Mouse (Mus musculus) hindbrain, embryonic 10.5 days (tissue): ENCODE results near the gene Lemd1. TPM values are rescaled to one million over a fixed set of nuclear protein-coding genes. Genes with fewer than 3 reads are reported as not detected.

Source experiments
- DNase-seq: peaks from one replicate; pipeline ENCODE4 v3.0.0-alpha.2; 2017; ENCODE audit warnings: low spot score
- H3K27ac ChIP-seq: fragments of 300-500 bp; sonication (generic); 2 replicates; pipeline ENCODE4 v1.5.1; 2016; ENCODE audit warnings: mild to moderate bottlenecking, moderate library complexity
- H3K27me3 ChIP-seq: fragments of 300-500 bp; sonication (generic); 2 replicates; pipeline ENCODE4 v1.6.1; 2016; ENCODE audit warnings: mild to moderate bottlenecking; ENCODE audit not compliant: poor library complexity, insufficient read depth, severe bottlenecking
- H3K36me3 ChIP-seq: fragments of 300-500 bp; sonication (generic); 2 replicates; pipeline ENCODE4 v1.6.1; 2016; ENCODE audit warnings: mild to moderate bottlenecking, moderate library complexity
- H3K4me1 ChIP-seq: fragments of 300-500 bp; sonication (generic); replicated peaks from 2 replicates; pipeline ENCODE4 v1.6.1; 2016; ENCODE audit warnings: mild to moderate bottlenecking
- H3K4me3 ChIP-seq: fragments of 300-500 bp; sonication (generic); 2 replicates; pipeline ENCODE4 v1.5.1; 2016; ENCODE audit warnings: mild to moderate bottlenecking, moderate library complexity
- H3K9me3 ChIP-seq: fragments of 300-500 bp; sonication (generic); 2 replicates; pipeline ENCODE4 v1.6.1; 2016; ENCODE audit warnings: mild to moderate bottlenecking, moderate library complexity
- WGBS: fragments of 180-500 bp; shearing (Covaris S2); methylation state at CpG from one replicate; pipeline ENCODE4 v1.1.7; 2016; 5-methylcytosine and 5-hydroxymethylcytosine counted together
- polyA plus RNA-seq: library from polyadenylated mRNA; unstranded; fragments of >200 nt; fragmentation: Nextera tagmentation; extraction: Ambion mirVana; gene quantifications from 2 replicates; pipeline ENCODE4 v1.2.1, GENCODE M21; 2016

The Lemd1 gene
- polyA plus RNA-seq, 1 experiment from 2014 or later, result 7.7 TPM

DNA sequence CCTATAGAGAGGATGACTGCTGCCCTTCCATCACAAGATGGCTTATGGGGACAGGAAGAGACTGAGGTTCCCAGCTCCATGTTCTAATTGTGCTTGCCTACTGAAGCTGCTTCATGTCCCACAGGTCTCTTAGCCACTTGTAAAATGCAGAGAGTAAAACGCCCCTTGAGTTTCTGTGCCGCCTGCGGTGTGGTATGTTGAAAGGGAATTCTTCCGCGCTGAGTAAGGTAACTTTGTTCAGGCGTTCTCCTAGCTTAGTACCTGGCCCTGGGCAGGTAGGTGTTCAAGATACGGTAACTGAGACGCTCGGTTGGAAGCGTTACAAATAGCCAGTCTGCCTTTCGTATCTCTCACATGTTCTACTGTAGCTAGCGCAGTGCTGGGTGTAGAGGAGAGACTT lies 20.4 kb downstream of the Lemd1 start:
- no peak for DNase-seq
- Histone ChIP-seq H3K4me3 (0 out of 2 replicates have a peak overlapping the region, but pooled peaks have one; percentile 46), H3K27ac (no peak overlapping the region), H3K4me1 (peaks cover 55% of the 10 kb centered on the region), H3K27me3 (peaks cover 25% of the 10 kb centered on the region; the same call in 1 of the 2 replicates), H3K36me3 (no peaks in the 10 kb centered on the region), H3K9me3 (no peaks in the 10 kb centered on the region)
- 44% methylated on average over 12 of the region's 12 CpGs for WGBS

GRCm38 (mm10) chr1:132212218-132212617 lies 21.0 kb downstream of the Lemd1 start:
- peak; percentile 72 for DNase-seq
- peaks cover 26% of the 10 kb centered on the region; the same call in 1 of the 2 replicates for H3K27me3 ChIP-seq

GRCm38 (mm10) chr1:132213076-132213475 lies 21.8 kb downstream of the Lemd1 start:
- Histone ChIP-seq H3K27ac (peak overlapping the region; percentile 72), H3K9me3 (no peaks in the 10 kb centered on the region), H3K27me3 (peaks cover 26% of the 10 kb centered on the region; the same call in 1 of the 2 replicates), H3K4me1 (peaks cover 45% of the 10 kb centered on the region), H3K36me3 (no peaks in the 10 kb centered on the region), H3K4me3 (no peak overlapping the region)
- DNase-seq, result peak; percentile 47
- WGBS, result 26% methylated on average over 6 of the region's 6 CpGs

More at GRCm38 (mm10) chr1:132212218-132212617, 21.0 kb downstream of the Lemd1 start:
- H3K4me1 ChIP-seq, result peaks cover 54% of the 10 kb centered on the region
- H3K27ac ChIP-seq, result peak overlapping the region; percentile 72; the same call in 1 of the 2 replicates
- WGBS, result 6% methylated on average over 20 of the region's 20 CpGs
- no peaks in the 10 kb centered on the region for H3K36me3 ChIP-seq
- no peaks in the 10 kb centered on the region for H3K9me3 ChIP-seq
- H3K4me3 ChIP-seq, result peak overlapping the region; percentile 46

DNA sequence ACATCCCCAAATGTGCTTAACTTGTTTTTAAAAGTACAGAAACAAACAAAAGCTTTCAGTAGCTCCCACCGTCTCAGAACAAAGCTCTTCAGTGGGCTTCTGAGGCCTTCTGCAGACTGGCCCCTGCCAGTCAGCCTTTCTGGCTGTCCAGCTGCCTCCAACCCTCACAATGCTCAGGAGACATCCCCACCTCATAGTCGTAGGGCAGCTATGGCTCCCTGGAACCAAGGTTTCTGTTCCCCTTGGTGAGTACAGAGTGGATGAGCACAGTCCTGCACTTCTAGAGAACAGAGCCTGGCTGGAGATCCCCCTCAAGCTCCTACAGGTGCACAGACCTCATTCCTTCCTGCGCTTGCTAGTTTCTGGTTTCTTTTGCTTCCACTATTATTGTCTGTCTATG lies 25.0 kb downstream of the Lemd1 start:
- H3K4me1 ChIP-seq, result peaks cover 37% of the 10 kb centered on the region
- WGBS, result 60% methylated on average over 3 of the region's 3 CpGs
- H3K36me3 ChIP-seq, result no peaks in the 10 kb centered on the region
- no peak overlapping the region for H3K27ac ChIP-seq
- no peak for DNase-seq
- peaks cover 23% of the 10 kb centered on the region for H3K27me3 ChIP-seq
- H3K4me3 ChIP-seq, result no peak overlapping the region
- 0 out of 2 replicates have a peak, but pooled peaks cover 3% of the 10 kb centered on the region for H3K9me3 ChIP-seq

DNA sequence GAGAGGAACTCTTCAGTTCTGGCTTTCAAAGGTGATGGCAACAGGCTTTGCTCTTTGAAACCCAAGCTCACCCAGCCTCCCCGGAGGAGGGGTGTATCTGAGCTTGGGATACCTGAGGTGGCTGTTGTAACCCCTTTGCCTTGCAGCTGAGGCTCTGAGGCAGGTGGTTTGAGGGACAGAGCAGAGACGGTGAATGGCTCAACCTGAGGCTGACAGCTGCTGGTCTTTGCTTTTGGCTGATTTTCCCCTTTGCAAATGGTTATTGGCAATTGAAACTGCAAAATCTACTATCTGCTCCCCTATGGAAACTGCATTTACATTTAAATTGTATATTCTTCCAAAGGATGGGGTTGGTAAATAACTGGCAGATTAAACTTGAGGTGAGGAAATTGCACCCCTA lies 30.4 kb downstream of the Lemd1 start:
- 37% methylated on average over 2 of the region's 2 CpGs for WGBS
- H3K27me3 ChIP-seq, result peaks cover 15% of the 10 kb centered on the region
- no peak overlapping the region; the same call in 1 of the 2 replicates for H3K27ac ChIP-seq
- peaks cover 32% of the 10 kb centered on the region for H3K4me1 ChIP-seq
- H3K9me3 ChIP-seq, result 0 out of 2 replicates have a peak, but pooled peaks cover 3% of the 10 kb centered on the region
- no peak overlapping the region for H3K4me3 ChIP-seq
- no peak for DNase-seq
- H3K36me3 ChIP-seq, result no peaks in the 10 kb centered on the region

DNA sequence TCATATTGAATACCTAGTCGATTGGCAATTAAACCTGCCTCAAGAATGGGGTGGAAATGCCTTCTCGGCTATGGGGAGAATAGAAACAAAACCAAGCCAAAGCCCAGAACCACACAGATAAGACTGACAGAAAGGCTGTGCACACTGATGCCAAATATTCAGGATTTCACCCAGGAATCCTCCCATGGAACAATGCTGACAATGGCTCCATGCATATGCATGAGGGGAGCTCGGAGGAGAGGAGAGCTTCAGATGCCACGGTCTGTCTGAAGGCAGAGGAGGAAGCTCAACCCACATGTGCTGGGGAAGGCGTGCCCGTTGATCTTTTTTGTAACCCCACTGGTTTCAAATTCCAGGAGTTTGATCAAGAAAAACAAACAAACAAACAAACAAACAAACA lies 30.9 kb downstream of the Lemd1 start:
- peak overlapping the region; percentile 2; the same call in 1 of the 2 replicates for H3K27ac ChIP-seq
- no peak overlapping the region for H3K4me3 ChIP-seq
- peak; percentile 40 for DNase-seq
- peaks cover 14% of the 10 kb centered on the region for H3K27me3 ChIP-seq
- H3K36me3 ChIP-seq, result no peaks in the 10 kb centered on the region
- 27% methylated on average over 6 of the region's 6 CpGs for WGBS
- H3K9me3 ChIP-seq, result 0 out of 2 replicates have a peak, but pooled peaks cover 3% of the 10 kb centered on the region
- H3K4me1 ChIP-seq, result peaks cover 31% of the 10 kb centered on the region

- H3K27ac ChIP-seq, result no peak overlapping the region
- no peak overlapping the region for H3K4me3 ChIP-seq
- DNase-seq, result no peak
- no peaks in the 10 kb centered on the region for H3K36me3 ChIP-seq
- no peaks in the 10 kb centered on the region for H3K9me3 ChIP-seq
- peaks cover 22% of the 10 kb centered on the region for H3K4me1 ChIP-seq
- WGBS, result 84% methylated on average over 13 of the region's 13 CpGs
- H3K27me3 ChIP-seq, result peaks cover 9% of the 10 kb centered on the region
Measured at GRCm38 (mm10) chr1:132226297-132227080, 35.3 kb downstream of the Lemd1 start.

- H3K4me1 ChIP-seq, result peaks cover 10% of the 10 kb centered on the region; the same call in 1 of the 2 replicates
- no peak for DNase-seq
- H3K36me3 ChIP-seq, result no peaks in the 10 kb centered on the region
- H3K27me3 ChIP-seq, result peaks cover 17% of the 10 kb centered on the region
- WGBS, result 89% methylated on average over 3 of the region's 3 CpGs
- H3K9me3 ChIP-seq, result no peaks in the 10 kb centered on the region
- H3K4me3 ChIP-seq, result no peak within 1 kb of the TSS
- H3K27ac ChIP-seq, result no peak within 1 kb of the TSS
Measured at GRCm38 (mm10) chr1:132229667-132230066, 38.4 kb downstream of the Lemd1 start, which contains the start of gene Gm10188. Gene Gm10188, minus strand, starts transcription at chr1:132229767.

DNA sequence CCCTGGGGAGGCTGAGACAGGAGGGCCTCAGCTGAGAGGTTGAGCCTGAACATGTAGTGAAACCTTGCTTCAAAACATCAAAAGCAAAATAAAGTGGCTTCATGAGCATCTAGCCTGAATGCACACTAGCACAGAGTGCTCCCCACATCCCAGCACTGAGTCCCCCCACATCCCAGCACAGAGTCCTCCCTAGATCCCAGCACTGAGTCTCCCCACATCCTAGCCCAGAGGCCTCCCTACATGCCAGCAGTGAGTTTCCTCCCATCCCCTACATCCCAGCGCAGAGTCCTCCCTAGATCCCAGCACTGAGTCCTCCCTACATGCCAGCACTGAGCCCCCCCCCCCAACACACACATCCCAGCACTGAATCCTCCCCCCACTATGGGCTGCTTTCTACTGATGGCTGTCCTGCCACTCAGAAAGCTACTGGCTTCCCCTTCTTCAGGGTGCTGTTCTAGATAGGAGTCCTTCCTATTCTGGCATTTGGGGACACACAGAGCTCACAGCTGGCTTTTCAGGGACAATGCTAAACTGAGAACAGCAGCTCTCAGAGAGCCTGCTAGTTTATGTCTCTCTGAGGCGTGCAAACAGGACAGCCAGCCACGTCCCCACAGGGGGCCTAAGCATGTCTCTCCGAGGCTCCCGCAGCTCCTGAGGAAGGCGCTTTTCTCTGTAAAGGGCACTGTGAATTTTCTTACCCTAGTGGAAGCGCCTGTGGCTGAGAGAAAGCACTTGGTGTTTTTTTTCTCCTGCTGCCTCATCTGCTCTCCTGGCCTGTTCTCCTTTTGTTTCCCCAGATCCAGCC lies 40.4 kb downstream of the Lemd1 start:
- DNase-seq, result no peak
- H3K27ac ChIP-seq, result no peak overlapping the region
- H3K27me3 ChIP-seq, result peaks cover 24% of the 10 kb centered on the region
- H3K4me3 ChIP-seq, result no peak overlapping the region
- 29% methylated on average over 7 of the region's 7 CpGs for WGBS
- peaks cover 10% of the 10 kb centered on the region; the same call in 1 of the 2 replicates for H3K4me1 ChIP-seq
- no peaks in the 10 kb centered on the region for H3K36me3 ChIP-seq
- no peaks in the 10 kb centered on the region for H3K9me3 ChIP-seq

- Histone ChIP-seq H3K36me3 (no peaks in the 10 kb centered on the region), H3K27me3 (peaks cover 24% of the 10 kb centered on the region), H3K27ac (no peak overlapping the region), H3K4me3 (no peak overlapping the region), H3K9me3 (no peaks in the 10 kb centered on the region), H3K4me1 (peaks cover 10% of the 10 kb centered on the region; the same call in 1 of the 2 replicates)
- WGBS, result 23% methylated on average over 12 of the region's 12 CpGs
- DNase-seq, result peak; percentile 61
Measured at GRCm38 (mm10) chr1:132233566-132233965, 42.3 kb downstream of the Lemd1 start.

DNA sequence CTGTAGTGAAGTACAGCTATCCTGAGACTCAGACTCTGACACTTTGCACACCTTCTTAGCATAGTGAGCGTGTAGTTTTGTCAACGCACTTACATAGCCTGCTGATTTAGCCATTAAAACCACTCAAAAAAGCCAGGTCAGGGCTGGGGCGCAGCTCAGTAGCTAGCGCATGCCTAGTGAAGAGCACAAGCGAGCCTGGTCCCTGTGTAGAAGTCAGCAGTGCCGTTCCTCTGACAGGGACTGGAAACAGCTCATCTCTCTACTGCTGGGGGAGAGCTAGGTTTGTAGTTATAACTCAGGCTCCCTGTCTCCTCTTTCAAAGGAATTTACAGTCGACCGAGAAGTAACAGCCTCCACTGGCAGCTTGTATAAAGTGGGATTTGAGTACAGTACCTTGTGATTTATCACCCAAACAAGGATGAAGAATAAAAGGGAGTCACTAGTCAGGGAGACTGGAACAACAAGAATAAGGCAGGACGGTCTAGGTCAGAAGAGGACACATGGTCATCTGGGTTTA lies 43.6 kb downstream of the Lemd1 start:
- Histone ChIP-seq H3K27ac (no peak overlapping the region), H3K36me3 (no peaks in the 10 kb centered on the region), H3K4me1 (peaks cover 7% of the 10 kb centered on the region; the same call in 1 of the 2 replicates), H3K9me3 (no peaks in the 10 kb centered on the region), H3K4me3 (no peak overlapping the region), H3K27me3 (peaks cover 24% of the 10 kb centered on the region)
- 73% methylated on average over 9 of the region's 9 CpGs for WGBS
- DNase-seq, result no peak

DNA sequence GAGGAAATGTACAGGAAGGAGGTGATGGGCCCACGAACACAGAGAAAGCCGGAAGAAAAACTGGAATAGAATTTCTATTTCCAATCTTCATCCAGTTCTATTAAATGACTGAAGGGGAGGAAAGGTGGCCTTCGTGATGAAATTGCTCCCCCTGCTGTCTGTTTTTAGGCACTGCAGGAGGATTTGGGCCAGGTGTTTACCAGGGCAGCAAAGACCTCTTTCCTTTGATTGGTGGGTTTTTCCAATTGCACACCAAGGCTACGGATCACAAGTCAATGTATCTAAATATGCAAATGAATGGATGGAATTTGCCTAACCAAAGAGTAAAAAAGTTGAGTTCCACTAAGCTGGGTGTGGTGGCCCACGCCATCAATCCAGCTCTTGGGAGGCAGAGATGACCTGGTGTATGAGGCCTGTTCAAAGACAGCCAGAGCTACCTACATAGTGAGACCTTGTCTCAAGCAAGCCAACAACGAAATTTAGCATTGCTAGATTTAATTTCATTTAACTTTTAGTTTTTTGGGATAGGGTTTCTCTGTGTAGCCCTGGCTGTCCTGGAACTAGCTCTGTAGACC lies 46.4 kb downstream of the Lemd1 start:
- Histone ChIP-seq H3K36me3 (no peaks in the 10 kb centered on the region), H3K4me1 (no peaks in the 10 kb centered on the region), H3K4me3 (no peak overlapping the region), H3K27me3 (peaks cover 15% of the 10 kb centered on the region), H3K27ac (no peak overlapping the region), H3K9me3 (no peaks in the 10 kb centered on the region)
- peak; percentile 61 for DNase-seq
- WGBS, result 24% methylated on average over 6 of the region's 6 CpGs
